Mouse (Mus musculus): Measurements from ENCODE around the gene Car3.

The Car3 gene

GRCm38 (mm10) chr3:14911992-14912582 lies 48.8 kb downstream of the Car3 start:
- DNase-seq (ENCODE audit: low spot score in 2 of 2), result no peak

GRCm38 (mm10) chr3:14913774-14914173 lies 50.5 kb downstream of the Car3 start:
- no peak for DNase-seq (ENCODE audit: low spot score in 2 of 2)

- DNase-seq (ENCODE audit: low spot score in 2 of 2), result no peak
Observed at GRCm38 (mm10) chr3:14915355-14915754, 52.0 kb downstream of the Car3 start.

- no peak for DNase-seq (ENCODE audit: low spot score in 2 of 2)
Observed at GRCm38 (mm10) chr3:14917261-14917660, 53.9 kb downstream of the Car3 start.

Data from right cerebral cortex, postnatal 36 days (tissue).